Mouse (Mus musculus): Measurements from ENCODE around the gene Slc9a5. TPM values are rescaled to one million over a fixed set of nuclear protein-coding genes. Genes with fewer than 3 reads are reported as not detected.
A peak's percentile ranks its signal among the peaks of the same experiment; 100 is the strongest.

Slc9a5 gene
- polyA plus RNA-seq, 1 experiment from 2014 or later = 7.2 TPM

MicroRNAs encoded within 50 kb of the gene (microRNA counts, 519-probe panel; counts per million panel counts)
- 1,986 counts per million, percentile 16 among the panel's probes with 10 or more counts for microRNA mmu-miR-328

Small RNAs within 50 kb of the gene (microRNA-seq; reads per million reads assigned to microRNA genes)
- gene Gm27320 (not detected), gene Mir328 (215 reads per million, percentile 60 among the genes with 10 or more reads in this experiment)

Other genes starting within 250 kb of the Slc9a5 start
- gene Ces4a, start 217.0 kb upstream of the Slc9a5 start, polyA plus RNA-seq (2015; fragmentation: Nextera tagmentation; extraction: Ambion mirVana) = not detected in 2 replicates
- 62.9 and 63.3 TPM in 2 replicates for gene Cbfb, start 178.2 kb upstream of the Slc9a5 start, polyA plus RNA-seq (2015; fragmentation: Nextera tagmentation; extraction: Ambion mirVana)
- gene D230025D16Rik, start 123.7 kb upstream of the Slc9a5 start, polyA plus RNA-seq (2015; fragmentation: Nextera tagmentation; extraction: Ambion mirVana) = 38.2 and 38.8 TPM in 2 replicates
- 23.4 and 26.0 TPM in 2 replicates for gene B3gnt9, start 93.7 kb upstream of the Slc9a5 start, polyA plus RNA-seq (2015; fragmentation: Nextera tagmentation; extraction: Ambion mirVana)
- gene Tradd, start 84.2 kb upstream of the Slc9a5 start, polyA plus RNA-seq (2015; fragmentation: Nextera tagmentation; extraction: Ambion mirVana) = 29.8 and 33.6 TPM in 2 replicates
- 4.8 and 4.9 TPM in 2 replicates for gene Fbxl8, start 84.2 kb upstream of the Slc9a5 start, polyA plus RNA-seq (2015; fragmentation: Nextera tagmentation; extraction: Ambion mirVana)
- gene Hsf4, start 79.0 kb upstream of the Slc9a5 start, polyA plus RNA-seq (2015; fragmentation: Nextera tagmentation; extraction: Ambion mirVana) = 0.61 and 0.69 TPM in 2 replicates
- 1.5 and 1.7 TPM in 2 replicates for gene Nol3, start 72.7 kb upstream of the Slc9a5 start, polyA plus RNA-seq (2015; fragmentation: Nextera tagmentation; extraction: Ambion mirVana)
- 9.7 and 10.0 TPM in 2 replicates for gene 4931428F04Rik, start 59.0 kb upstream of the Slc9a5 start, polyA plus RNA-seq (2015; fragmentation: Nextera tagmentation; extraction: Ambion mirVana)
- gene Exoc3l, start 52.7 kb upstream of the Slc9a5 start, polyA plus RNA-seq (2015; fragmentation: Nextera tagmentation; extraction: Ambion mirVana) = 30.3 and 32.9 TPM in 2 replicates
- 76.4 and 77.3 TPM in 2 replicates for gene E2f4, start 51.2 kb upstream of the Slc9a5 start, polyA plus RNA-seq (2015; fragmentation: Nextera tagmentation; extraction: Ambion mirVana)
- 10.1 and 12.1 TPM in 2 replicates for gene Elmo3, start 43.2 kb upstream of the Slc9a5 start, polyA plus RNA-seq (2015; fragmentation: Nextera tagmentation; extraction: Ambion mirVana)
- gene Lrrc29, start 22.6 kb upstream of the Slc9a5 start, polyA plus RNA-seq (2015; fragmentation: Nextera tagmentation; extraction: Ambion mirVana) = 1.6 and 2.8 TPM in 2 replicates
- 110 and 116 TPM in 2 replicates for gene Tmem208, start 22.5 kb upstream of the Slc9a5 start, polyA plus RNA-seq (2015; fragmentation: Nextera tagmentation; extraction: Ambion mirVana)
- 10.6 and 11.9 TPM in 2 replicates for gene Fhod1, start 890 bp upstream of the Slc9a5 start, polyA plus RNA-seq (2015; fragmentation: Nextera tagmentation; extraction: Ambion mirVana)
- gene Plekhg4, start 24.4 kb downstream of the Slc9a5 start, polyA plus RNA-seq (2015; fragmentation: Nextera tagmentation; extraction: Ambion mirVana) = 1.1 and 1.5 TPM in 2 replicates
- not detected in 2 replicates for gene Kctd19, start 64.7 kb downstream of the Slc9a5 start, polyA plus RNA-seq (2015; fragmentation: Nextera tagmentation; extraction: Ambion mirVana)
- gene Lrrc36, start 64.7 kb downstream of the Slc9a5 start, polyA plus RNA-seq (2015; fragmentation: Nextera tagmentation; extraction: Ambion mirVana) = 0.43 and 0.67 TPM in 2 replicates
- gene Tppp3, start 122.7 kb downstream of the Slc9a5 start, polyA plus RNA-seq (2015; fragmentation: Nextera tagmentation; extraction: Ambion mirVana) = 63.3 and 63.6 TPM in 2 replicates
- gene Zdhhc1, start 148.1 kb downstream of the Slc9a5 start, polyA plus RNA-seq (2015; fragmentation: Nextera tagmentation; extraction: Ambion mirVana) = 44.0 and 50.9 TPM in 2 replicates
- 2.6 and 2.8 TPM in 2 replicates for gene Hsd11b2, start 169.9 kb downstream of the Slc9a5 start, polyA plus RNA-seq (2015; fragmentation: Nextera tagmentation; extraction: Ambion mirVana)
- gene Atp6v0d1, start 217.2 kb downstream of the Slc9a5 start, polyA plus RNA-seq (2015; fragmentation: Nextera tagmentation; extraction: Ambion mirVana) = 80.8 and 82.1 TPM in 2 replicates

Measured in lung, embryonic 15.5 days (tissue).